ENCODE assay signal across 20 mouse cellular contexts in the genomic region with DNA sequence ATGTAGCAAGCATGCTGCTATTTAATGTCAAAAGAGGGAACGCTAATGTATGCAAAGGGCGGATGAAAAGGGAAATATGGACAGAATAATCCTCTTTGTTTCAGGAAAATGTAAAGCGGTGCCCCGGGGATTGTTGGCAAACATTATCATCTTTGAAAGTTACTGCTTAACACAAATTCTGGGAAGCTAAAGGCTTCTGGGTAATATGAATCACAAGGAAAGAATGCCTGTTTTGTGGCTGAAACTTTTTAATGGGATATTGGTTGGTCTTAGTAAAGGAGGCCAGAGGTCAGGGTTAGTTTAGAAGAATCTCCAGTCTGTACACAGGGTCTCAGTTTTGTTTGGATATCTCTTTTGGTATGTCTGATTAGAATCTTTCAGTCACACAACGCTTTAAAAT.
DNase-seq lines count a peak whose midpoint lies in the region; ATAC-seq lines count a peak whose summit lies in the region.
"Had no signal": no experiment of that assay in that cellular context is flagged by ENCODE, and none has a peak within 500 bp of the region (broad histone marks: within the 10 kb centered on the region; RNA-seq: fewer than 3 reads in every experiment).

No protein-coding gene starts in this region.

- no peak for ATAC-seq in liver, embryonic 11.5 days (replicated peaks; ENCODE audit: low FRiP score)
- ATAC-seq: forebrain, embryonic 14.5 days; forebrain, embryonic 16.5 days had no signal

- no peak overlapping the region for H3K27ac ChIP-seq in liver, embryonic 11.5 days (ENCODE audit: low read depth, low read length)
- H3K27ac ChIP-seq: embryonic facial prominence, embryonic 10.5 days; embryonic facial prominence, embryonic 12.5 days; forebrain, embryonic 10.5 days; forebrain, embryonic 12.5 days had no signal

- no peaks in the 10 kb centered on the region for H3K4me1 ChIP-seq in liver, embryonic 11.5 days (replicated peaks; ENCODE audit: control insufficient read depth, insufficient read depth, low read length)
- H3K4me1 ChIP-seq: embryonic facial prominence, embryonic 10.5 days; embryonic facial prominence, embryonic 12.5 days; forebrain, embryonic 12.5 days had no signal

- WGBS in liver, embryonic 11.5 days: 87% methylated on average over 5 of the region's 5 CpGs

- H3K4me3 ChIP-seq in liver, embryonic 11.5 days (ENCODE audit: low read depth, low read length): no peak overlapping the region
- H3K4me3 ChIP-seq: embryonic facial prominence, embryonic 10.5 days; embryonic facial prominence, embryonic 12.5 days; erythroblast, embryonic 14.5 days; forebrain, embryonic 10.5 days; forebrain, embryonic 12.5 days had no signal

- no peaks in the 10 kb centered on the region for H3K9me3 ChIP-seq in liver, embryonic 11.5 days (ENCODE audit: control insufficient read depth, low read length)
- H3K9me3 ChIP-seq: embryonic facial prominence, embryonic 10.5 days; embryonic facial prominence, embryonic 12.5 days; forebrain, embryonic 10.5 days; forebrain, embryonic 12.5 days had no signal

- H3K27me3 ChIP-seq in liver, embryonic 11.5 days (replicated peaks; ENCODE audit: control insufficient read depth, insufficient read depth, low read length): no peaks in the 10 kb centered on the region
- H3K27me3 ChIP-seq: embryonic facial prominence, embryonic 12.5 days; forebrain, embryonic 12.5 days had no signal

- no peak overlapping the region for H3K9ac ChIP-seq in liver, embryonic 11.5 days (ENCODE audit: low read depth, low read length)
- H3K9ac ChIP-seq: embryonic facial prominence, embryonic 12.5 days; forebrain, embryonic 12.5 days had no signal

- no peak overlapping the region for H3K4me2 ChIP-seq in liver, embryonic 11.5 days
- H3K4me2 ChIP-seq: embryonic facial prominence, embryonic 12.5 days; forebrain, embryonic 12.5 days had no signal

- DNase-seq in Muller cell, postnatal 12 days (ENCODE audit: inconsistent ontology term): peak; percentile 47
- peak; percentile 30 for DNase-seq in adipocyte (ENCODE audit: low spot score)
- DNase-seq in B cell, adult 2 months: no peak
- no peak for DNase-seq in liver, embryonic 11.5 days (ENCODE audit: low spot score)
- DNase-seq in left cerebral cortex, adult 18-20 months (ENCODE audit: low spot score in 2 of 2): no peak
- DNase-seq: adrenal gland, adult 8-10 months; adrenal gland, postnatal 14 days; adrenal gland, postnatal 36 days; cerebellum, adult 11-12 months; cerebellum, adult 2 months; cerebellum, adult 9-10 months; cerebellum, postnatal 10 days; cerebellum, postnatal 25 days had no signal

- H3K36me3 ChIP-seq in liver, embryonic 11.5 days (ENCODE audit: control insufficient read depth, insufficient read depth, low read length): no peaks in the 10 kb centered on the region
- H3K36me3 ChIP-seq: embryonic facial prominence, embryonic 10.5 days; embryonic facial prominence, embryonic 12.5 days; forebrain, embryonic 10.5 days; forebrain, embryonic 12.5 days had no signal

Comparison
In these comparisons a context has a peak if more than half of its experiments do, and no peak if none do; other contexts are left out.
1. DNase-seq: peak in Muller cell, postnatal 12 days (single experiment) and adipocyte (single experiment); none in B cell, adult 2 months (0 of 2), liver, embryonic 11.5 days (single experiment) and left cerebral cortex, adult 18-20 months (0 of 2).